Mouse (Mus musculus): ENCODE measurements at regions not wholly inside any gene's neighbourhood (a gene's known extent, or its start where the extent isn't known, plus 50 kb on each side); places are given as distances from the start of the nearest gene placed in this dataset.

DNA sequence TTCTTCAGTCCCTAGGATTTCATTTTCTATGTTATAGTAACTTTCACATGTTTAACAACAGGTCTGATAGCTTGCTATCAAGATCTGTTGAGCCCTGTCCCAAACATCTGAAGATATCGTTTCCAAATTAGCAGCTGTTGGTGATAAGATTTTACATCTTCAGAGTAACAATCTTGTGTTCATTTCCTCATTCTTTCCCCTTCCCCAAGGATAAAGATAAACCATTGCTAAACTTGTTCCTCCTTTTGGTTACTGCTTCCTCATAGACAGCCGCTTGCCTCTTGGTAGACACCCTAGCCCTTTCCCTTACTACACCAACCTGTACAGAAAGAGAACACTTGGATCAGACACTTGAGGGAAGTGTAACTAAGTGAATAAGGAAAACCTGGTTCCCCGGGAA, 58.6 kb downstream of the Kcnrg start:
- no peaks in the 10 kb centered on the region for H3K4me1 ChIP-seq
- DNase-seq (ENCODE audit: low spot score): no peak
- H3K4me3 ChIP-seq: no peak overlapping the region
- no peak overlapping the region for H3K27ac ChIP-seq
- WGBS: 72% methylated on average over 3 of the region's 3 CpGs
- no peaks in the 10 kb centered on the region for H3K9me3 ChIP-seq
- H3K36me3 ChIP-seq: no peaks in the 10 kb centered on the region
- no peaks in the 10 kb centered on the region for H3K27me3 ChIP-seq (ENCODE audit: insufficient read depth, poor library complexity, severe bottlenecking)

DNA sequence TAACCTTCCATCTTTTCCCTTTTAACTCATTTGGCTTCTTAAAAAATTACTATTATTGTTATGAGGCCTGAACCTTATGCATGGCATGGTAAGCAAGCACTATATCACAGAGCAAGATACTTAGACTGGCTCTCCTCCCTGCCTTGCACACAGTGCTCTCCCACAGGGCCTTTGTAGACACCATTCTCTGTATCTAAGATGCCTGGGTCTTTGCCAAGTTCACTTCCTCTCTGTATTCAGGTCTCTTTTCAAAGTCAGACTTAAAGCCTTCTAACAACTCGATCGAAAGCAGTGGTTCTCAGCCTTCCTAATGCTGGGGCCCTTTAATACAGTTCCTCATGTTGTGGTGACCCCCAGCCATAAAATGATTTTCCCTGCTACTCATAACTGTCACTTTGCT, 65.9 kb downstream of the Kcnrg start:
- DNase-seq (ENCODE audit: low spot score): no peak
- WGBS: 81% methylated on average over 2 of the region's 2 CpGs
- Histone ChIP-seq H3K27me3 (ENCODE audit: insufficient read depth, poor library complexity, severe bottlenecking) (no peaks in the 10 kb centered on the region), H3K36me3 (no peaks in the 10 kb centered on the region), H3K9me3 (no peaks in the 10 kb centered on the region), H3K4me1 (no peaks in the 10 kb centered on the region), H3K27ac (no peak overlapping the region), H3K4me3 (no peak overlapping the region)

DNA sequence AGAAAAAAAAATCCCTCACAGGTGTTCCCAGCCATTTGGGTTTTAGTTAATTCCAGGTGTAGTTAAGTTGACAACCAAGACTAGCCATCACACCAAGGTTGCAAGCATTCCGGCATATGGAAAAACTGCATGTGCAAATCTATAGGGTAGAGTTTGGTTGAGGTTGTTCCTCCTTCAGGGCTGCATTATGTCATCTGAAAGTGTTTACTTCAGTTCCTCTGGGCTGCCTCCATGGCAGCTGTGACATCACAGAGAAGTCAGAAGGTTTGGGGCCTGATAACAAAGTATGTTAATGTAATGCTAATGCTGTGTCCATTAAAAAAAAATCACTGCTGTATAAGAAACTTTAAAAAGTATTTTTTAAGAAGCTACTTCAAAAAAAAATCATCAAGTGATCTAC, 70.8 kb downstream of the Kcnrg start:
- Histone ChIP-seq H3K4me3 (no peak overlapping the region), H3K27ac (no peak overlapping the region), H3K4me1 (peaks cover 15% of the 10 kb centered on the region), H3K9me3 (no peaks in the 10 kb centered on the region), H3K27me3 (ENCODE audit: insufficient read depth, poor library complexity, severe bottlenecking) (no peaks in the 10 kb centered on the region), H3K36me3 (no peaks in the 10 kb centered on the region)
- WGBS: 92% methylated on average over 1 of the region's 1 CpGs
- no peak for DNase-seq (ENCODE audit: low spot score)

DNA sequence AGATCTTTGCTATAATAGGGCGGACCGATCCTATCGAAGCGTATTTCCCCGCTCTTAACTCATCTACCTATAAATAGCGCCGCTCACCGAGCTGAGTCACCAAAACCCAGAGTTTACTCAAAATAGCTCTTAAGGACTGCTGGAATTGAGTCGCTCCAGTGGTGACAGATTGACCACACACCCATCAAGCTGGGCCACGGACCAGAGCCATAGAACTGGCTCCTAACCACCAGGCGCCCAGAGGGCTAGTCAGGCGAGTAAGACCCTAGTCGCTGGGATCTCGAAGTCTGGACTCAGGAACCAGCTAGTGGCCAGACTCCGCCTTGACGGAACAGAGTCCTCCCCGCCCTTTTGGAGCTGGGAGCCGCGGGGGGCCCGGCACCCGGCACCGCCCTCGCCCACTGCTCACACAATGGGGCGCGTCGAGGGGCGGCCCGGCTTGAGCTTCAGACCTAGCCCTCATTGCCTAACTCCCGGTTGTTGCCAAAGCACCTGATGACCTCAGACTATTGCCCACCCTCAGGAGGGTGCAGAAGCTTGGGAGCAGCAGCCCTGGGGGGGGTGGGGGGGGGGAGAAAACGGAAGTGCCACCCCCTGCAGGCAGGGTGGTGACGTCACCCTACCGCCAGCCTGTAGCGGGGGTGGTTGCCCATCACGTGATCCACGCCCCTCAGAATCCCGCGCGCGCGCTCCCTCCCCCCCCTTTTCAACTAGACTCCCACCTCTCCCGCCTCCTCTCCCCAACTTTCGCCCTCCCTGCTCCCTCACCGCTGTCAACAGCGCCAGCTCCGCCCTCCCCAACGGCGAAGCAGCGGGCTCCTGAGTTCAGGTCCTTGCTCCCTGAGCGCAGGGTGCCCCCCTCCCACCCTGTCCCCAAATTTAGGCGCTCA, 73.8 kb downstream of the Kcnrg start:
- under 1% methylated on average over 45 of the region's 50 CpGs for WGBS
- H3K36me3 ChIP-seq: no peaks in the 10 kb centered on the region
- H3K9me3 ChIP-seq: no peaks in the 10 kb centered on the region
- H3K27ac ChIP-seq: peak overlapping the region; percentile 97
- peaks cover 38% of the 10 kb centered on the region for H3K4me1 ChIP-seq
- DNase-seq (ENCODE audit: low spot score): peak; percentile 97
- peak overlapping the region; percentile 90 for H3K4me3 ChIP-seq
- H3K27me3 ChIP-seq (ENCODE audit: insufficient read depth, poor library complexity, severe bottlenecking): peaks cover 27% of the 10 kb centered on the region

DNA sequence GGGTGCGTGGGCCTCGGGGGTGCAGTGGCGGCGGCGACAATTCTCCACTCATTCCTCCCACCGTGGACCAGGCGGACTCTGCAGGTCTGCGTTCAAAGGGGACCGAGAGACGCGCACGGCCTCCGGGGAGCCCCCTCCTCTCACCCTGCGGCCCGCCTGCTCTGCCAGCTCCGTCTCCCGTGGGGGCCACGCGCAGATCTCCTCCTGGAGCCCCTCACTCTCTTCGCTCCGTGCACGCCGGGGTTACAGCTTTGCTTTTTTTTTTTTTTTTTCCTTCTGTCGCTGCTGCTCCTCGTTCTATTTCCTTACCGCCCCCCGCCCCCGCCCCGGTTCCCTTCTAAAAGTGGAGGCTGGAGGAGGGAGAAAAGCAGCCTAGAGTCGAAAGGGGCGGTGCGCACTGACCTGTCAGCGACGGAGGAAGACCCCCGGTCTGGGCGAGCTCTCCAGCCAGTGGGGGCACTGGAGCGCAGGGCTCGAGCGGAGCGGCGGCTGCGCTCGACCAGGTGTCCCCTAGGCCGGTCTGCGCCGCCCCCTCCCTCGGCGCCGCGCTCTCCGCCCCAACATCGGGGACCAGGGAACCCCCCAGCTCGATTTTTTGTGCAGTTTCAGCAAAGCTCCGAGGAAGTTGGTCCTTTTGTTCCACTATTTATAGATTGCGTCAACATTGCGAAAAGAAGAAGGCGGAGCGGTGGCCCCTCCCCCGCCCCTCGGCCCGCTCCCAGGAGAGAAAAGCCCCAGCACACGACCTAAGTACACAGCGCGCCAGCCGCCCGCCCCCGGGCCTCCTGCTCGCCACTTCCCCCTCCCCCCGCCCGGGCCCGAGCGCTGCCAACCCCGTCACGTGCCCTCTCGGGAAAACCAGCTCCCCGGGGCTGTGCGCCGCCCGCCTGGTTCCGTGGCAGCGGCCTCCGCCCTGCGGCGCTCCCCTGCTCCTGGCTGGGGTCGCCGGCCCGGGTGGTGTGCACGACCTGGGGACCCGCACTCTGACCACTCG, 74.7 kb downstream of the Kcnrg start:
- Histone ChIP-seq H3K27ac (peak overlapping the region; percentile 97), H3K36me3 (no peaks in the 10 kb centered on the region), H3K4me3 (peak overlapping the region; percentile 90), H3K9me3 (no peaks in the 10 kb centered on the region), H3K27me3 (ENCODE audit: insufficient read depth, poor library complexity, severe bottlenecking) (peaks cover 32% of the 10 kb centered on the region), H3K4me1 (peaks cover 47% of the 10 kb centered on the region)
- peak; percentile 91 for DNase-seq (ENCODE audit: low spot score)
- under 1% methylated on average over 86 of the region's 90 CpGs for WGBS

DNA sequence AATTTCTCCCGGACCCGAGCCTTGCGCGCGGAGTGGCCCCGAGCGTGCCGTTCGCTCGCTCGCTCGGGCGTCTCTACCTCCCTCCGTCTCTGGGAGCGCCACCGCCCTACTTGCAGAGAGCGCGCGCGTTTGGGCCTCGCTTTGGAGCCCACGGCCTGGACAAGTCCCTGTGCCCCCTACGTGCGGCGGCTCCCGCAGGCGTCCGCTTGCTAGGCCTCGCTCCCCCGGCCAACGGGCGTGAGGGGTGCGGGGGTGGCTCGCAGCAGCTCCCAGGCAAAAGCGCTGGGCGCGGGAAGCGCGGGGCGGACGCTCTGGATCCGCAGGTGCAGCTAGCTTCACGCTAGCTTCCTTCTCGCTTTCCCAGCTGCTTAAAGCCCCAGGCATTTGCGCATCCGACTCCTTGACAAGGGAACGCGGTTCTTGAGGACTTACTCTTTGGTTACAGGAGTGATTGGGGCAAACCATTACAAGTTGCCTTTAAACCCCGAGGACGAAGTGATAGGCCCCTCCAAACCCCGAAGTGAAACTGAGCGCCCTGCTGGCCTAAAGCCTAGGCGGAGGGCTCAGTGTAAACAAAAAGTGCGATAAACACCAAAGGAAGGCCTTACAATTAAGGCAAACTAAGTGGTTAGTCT, 75.6 kb downstream of the Kcnrg start:
- peak overlapping the region; percentile 97 for H3K27ac ChIP-seq
- peaks cover 52% of the 10 kb centered on the region for H3K4me1 ChIP-seq
- no peaks in the 10 kb centered on the region for H3K9me3 ChIP-seq
- WGBS: under 1% methylated on average over 54 of the region's 54 CpGs
- peak overlapping the region; percentile 90 for H3K4me3 ChIP-seq
- H3K36me3 ChIP-seq: no peaks in the 10 kb centered on the region
- peaks cover 39% of the 10 kb centered on the region for H3K27me3 ChIP-seq (ENCODE audit: insufficient read depth, poor library complexity, severe bottlenecking)
- peak; percentile 93 for DNase-seq (ENCODE audit: low spot score)

DNA sequence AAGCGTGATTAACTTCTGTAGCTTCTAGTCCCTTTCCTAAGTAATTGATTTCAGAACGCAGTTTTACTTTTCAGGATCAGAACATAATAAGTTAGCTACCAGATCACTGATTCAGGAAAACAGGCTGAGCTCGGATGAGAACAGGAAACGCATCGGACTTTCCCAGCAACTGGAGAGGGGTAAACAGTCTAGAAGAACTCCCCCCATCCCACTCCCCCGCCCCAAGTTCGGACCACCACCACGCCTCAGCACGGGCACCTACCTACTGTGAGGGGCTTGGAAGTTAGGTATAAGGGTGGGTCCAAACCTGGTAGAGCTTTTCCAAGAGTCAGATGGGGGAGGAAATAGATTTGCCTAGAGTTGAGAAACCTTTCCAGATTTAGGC, 76.1 kb downstream of the Kcnrg start:
- H3K9me3 ChIP-seq: no peaks in the 10 kb centered on the region
- H3K27ac ChIP-seq: peak overlapping the region; percentile 97
- WGBS: 2% methylated on average over 9 of the region's 9 CpGs
- H3K4me1 ChIP-seq: peaks cover 52% of the 10 kb centered on the region
- H3K36me3 ChIP-seq: no peaks in the 10 kb centered on the region
- no peak for DNase-seq (ENCODE audit: low spot score)
- H3K4me3 ChIP-seq: peak overlapping the region; percentile 90
- H3K27me3 ChIP-seq (ENCODE audit: insufficient read depth, poor library complexity, severe bottlenecking): peaks cover 41% of the 10 kb centered on the region

DNA sequence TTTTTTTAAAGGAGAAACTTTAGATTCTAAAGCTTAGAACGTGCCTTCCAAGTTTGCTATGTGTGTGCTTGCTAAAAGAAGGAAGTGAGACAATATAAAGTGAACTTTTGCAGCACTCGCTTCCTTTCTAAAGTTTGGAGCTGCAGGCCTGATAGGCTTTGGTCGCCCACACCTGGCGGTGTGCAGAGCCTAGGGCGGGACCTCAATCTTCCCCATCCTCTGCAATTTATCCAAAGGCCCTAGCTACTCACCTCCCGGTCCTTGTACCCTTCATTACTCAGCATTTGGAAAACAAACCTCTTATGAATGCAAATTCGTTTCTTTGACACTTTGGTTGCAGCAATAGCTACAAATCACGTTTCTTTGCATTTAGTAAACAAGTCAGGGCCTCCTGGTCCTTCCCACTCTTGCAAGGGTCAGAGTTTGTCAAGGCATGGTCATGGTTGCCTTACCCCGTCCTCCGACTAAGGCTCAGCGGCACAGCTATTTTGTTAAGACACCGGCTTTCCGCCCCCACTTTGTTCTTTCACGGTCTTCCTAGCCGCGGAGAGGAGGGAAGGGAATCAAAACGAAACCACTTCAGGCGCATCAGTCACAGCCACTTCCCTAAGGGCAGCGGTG, 76.6 kb downstream of the Kcnrg start:
- Histone ChIP-seq H3K9me3 (no peaks in the 10 kb centered on the region), H3K4me3 (peak overlapping the region; percentile 90), H3K27me3 (ENCODE audit: insufficient read depth, poor library complexity, severe bottlenecking) (peaks cover 47% of the 10 kb centered on the region), H3K36me3 (no peaks in the 10 kb centered on the region), H3K27ac (peak overlapping the region; percentile 69; the same call in 1 of the 2 replicates), H3K4me1 (peaks cover 53% of the 10 kb centered on the region)
- peak; percentile 74 for DNase-seq (ENCODE audit: low spot score)
- 5% methylated on average over 19 of the region's 19 CpGs for WGBS

DNA sequence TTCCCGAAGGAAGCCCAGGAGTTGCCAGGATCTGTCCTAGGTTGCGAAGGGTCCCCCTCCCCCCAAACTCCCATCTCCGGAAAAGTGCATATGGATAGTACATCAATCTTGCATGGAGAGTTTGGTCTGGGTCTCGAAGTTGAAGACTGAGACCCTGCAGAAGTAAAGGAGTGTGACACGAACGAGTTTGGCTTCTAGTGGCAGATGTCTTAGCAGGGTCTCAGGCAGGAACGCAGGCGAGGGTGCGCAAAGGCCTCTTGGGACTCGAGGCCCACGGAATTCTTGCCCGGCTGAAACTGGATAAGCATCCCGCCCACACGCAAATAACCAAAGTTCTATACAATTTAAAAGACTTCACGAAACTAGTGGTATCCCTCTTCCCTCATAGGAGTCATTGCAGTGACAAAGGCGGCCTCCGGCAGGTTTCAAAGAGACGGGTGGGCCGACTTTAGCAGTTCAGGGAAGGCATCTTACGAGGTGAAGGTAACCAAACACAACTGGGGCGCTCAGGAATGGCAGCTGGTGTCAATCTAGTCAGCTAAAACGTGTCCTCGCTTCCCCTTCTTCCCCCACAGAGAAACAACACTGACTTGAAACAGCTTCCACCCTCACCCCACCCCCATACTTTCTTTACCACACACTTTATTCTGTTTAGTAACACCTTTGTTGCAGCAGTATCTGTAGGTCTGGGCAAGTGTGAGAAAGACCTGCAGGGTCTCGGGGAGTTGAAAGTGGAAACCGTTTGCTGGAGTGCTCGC, 77.4 kb downstream of the Kcnrg start:
- H3K27ac ChIP-seq: peak overlapping the region; percentile 69; the same call in 1 of the 2 replicates

DNA sequence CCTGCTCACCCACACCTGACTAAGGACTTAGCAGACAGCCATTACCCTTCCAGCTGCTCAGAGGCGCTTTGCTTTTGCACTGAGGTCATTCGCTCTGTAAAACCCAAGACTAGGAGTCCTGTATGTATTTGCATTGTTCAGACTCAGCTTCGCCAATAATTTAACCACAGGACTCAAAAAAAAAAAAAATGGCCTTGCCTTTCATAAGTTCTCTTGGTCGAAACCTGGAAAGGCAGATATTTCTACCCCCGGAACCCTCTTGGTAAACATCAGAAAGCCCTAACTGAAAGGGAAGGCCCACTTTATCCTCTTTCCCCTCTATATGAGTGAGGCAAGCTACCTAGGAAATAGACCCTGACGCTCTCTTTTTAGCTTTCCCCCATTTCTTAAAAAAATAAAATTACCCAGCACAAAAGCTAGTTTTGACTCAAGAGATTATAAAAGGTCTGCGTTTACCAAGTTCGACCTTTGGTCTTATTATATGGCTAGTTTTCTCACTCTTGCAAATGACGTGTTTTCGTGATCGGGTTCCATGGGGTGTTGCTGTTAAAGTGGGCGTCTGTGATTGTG, 78.1 kb downstream of the Kcnrg start:
- H3K9me3 ChIP-seq: no peaks in the 10 kb centered on the region
- 11% methylated on average over 12 of the region's 12 CpGs for WGBS
- H3K4me1 ChIP-seq: peaks cover 58% of the 10 kb centered on the region
- DNase-seq (ENCODE audit: low spot score): no peak
- no peak overlapping the region for H3K4me3 ChIP-seq
- no peak overlapping the region for H3K27ac ChIP-seq
- no peaks in the 10 kb centered on the region for H3K36me3 ChIP-seq
- H3K27me3 ChIP-seq (ENCODE audit: insufficient read depth, poor library complexity, severe bottlenecking): peaks cover 61% of the 10 kb centered on the region

More for the DNA sequence above, 77.4 kb downstream of the Kcnrg start:
- no peaks in the 10 kb centered on the region for H3K36me3 ChIP-seq
- 5% methylated on average over 26 of the region's 26 CpGs for WGBS
- peaks cover 59% of the 10 kb centered on the region for H3K4me1 ChIP-seq
- no peaks in the 10 kb centered on the region for H3K9me3 ChIP-seq
- H3K27me3 ChIP-seq (ENCODE audit: insufficient read depth, poor library complexity, severe bottlenecking): peaks cover 54% of the 10 kb centered on the region
- peak overlapping the region; percentile 90 for H3K4me3 ChIP-seq
- no peak for DNase-seq (ENCODE audit: low spot score)

DNA sequence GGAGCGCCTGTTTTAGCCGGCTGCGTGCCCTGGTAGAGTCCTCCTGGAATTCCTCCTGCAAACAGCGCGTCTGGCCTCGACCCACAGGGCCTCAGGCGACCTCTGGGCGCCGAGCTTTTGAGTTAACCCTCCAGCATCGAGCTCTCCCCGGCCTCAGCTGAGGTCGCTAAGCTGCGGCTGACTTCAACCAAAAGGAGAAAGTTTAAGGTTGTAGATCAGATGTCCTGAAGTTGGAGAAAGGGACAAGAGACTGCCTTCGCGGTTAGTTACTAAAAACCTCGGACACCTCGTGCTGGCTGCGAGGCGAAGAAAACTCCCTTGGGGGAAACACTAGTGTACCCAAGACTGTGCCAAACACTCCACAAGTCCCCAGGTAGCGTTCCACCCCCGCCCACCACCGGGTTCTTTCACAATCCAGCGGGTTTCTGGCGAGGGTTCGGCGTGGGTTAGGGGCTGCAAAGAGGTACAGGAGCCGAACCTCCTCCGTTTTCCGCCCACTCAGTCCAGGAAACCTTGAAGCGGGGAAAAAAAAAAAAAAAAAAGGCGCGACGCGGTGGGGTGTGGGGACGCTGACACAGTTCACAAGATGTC, 78.9 kb downstream of the Kcnrg start:
- Histone ChIP-seq H3K4me3 (peak overlapping the region; percentile 62), H3K36me3 (no peaks in the 10 kb centered on the region), H3K27me3 (ENCODE audit: insufficient read depth, poor library complexity, severe bottlenecking) (peaks cover 70% of the 10 kb centered on the region), H3K27ac (no peak overlapping the region), H3K9me3 (no peaks in the 10 kb centered on the region), H3K4me1 (peaks cover 56% of the 10 kb centered on the region)
- WGBS: under 1% methylated on average over 33 of the region's 35 CpGs
- DNase-seq (ENCODE audit: low spot score): peak; percentile 83

Measured in heart, embryonic 10.5 days (tissue).